Mouse (Mus musculus) neural tube, embryonic 11.5 days (tissue): Measurements from ENCODE around the gene Espn. TPM values are rescaled to one million over a fixed set of nuclear protein-coding genes. Genes with fewer than 3 reads are reported as not detected.
A peak's percentile ranks its signal among the peaks of the same experiment; 100 is the strongest.

Source experiments
- ATAC-seq: fragments of 200-750 bp; cut with Nextera tagmentation; 2 replicates; pipeline ENCODE4 v1.8.0; 2017; ENCODE audit warnings: moderate number of reproducible peaks, mild to moderate bottlenecking, moderate TSS enrichment, moderate library complexity; ENCODE audit not compliant: insufficient read depth, low FRiP score, low TSS enrichment
- DNase-seq: peaks from one replicate; pipeline ENCODE4 v3.0.0-alpha.2; 2015; ENCODE audit warnings: low spot score
- H3K27ac ChIP-seq: fragments of 300-500 bp; sonication (generic); 2 replicates; pipeline ENCODE4 v1.5.1; 2014; ENCODE audit warnings: low read depth, mild to moderate bottlenecking, low read length
- H3K27me3 ChIP-seq: fragments of 300-500 bp; sonication (generic); 2 replicates; pipeline ENCODE4 v1.6.1; 2014; ENCODE audit warnings: mild to moderate bottlenecking, low read length, mixed read lengths; ENCODE audit not compliant: control insufficient read depth, insufficient read depth
- H3K36me3 ChIP-seq: fragments of 300-500 bp; sonication (generic); 2 replicates; pipeline ENCODE4 v1.6.1; 2014; ENCODE audit warnings: mild to moderate bottlenecking, low read length, moderate library complexity, mixed read lengths; ENCODE audit not compliant: control insufficient read depth, insufficient read depth
- H3K4me1 ChIP-seq: fragments of 300-500 bp; sonication (generic); 2 replicates; pipeline ENCODE4 v1.6.1; 2014; ENCODE audit warnings: low read length, mixed read lengths; ENCODE audit not compliant: control insufficient read depth, insufficient read depth
- H3K4me2 ChIP-seq: fragments of 300-500 bp; sonication (generic); 2 replicates; pipeline ENCODE4 v1.6.1; 2014; ENCODE audit warnings: low read depth, mild to moderate bottlenecking, moderate library complexity
- H3K4me3 ChIP-seq: fragments of 300-500 bp; sonication (generic); 2 replicates; pipeline ENCODE4 v1.5.1; 2014; ENCODE audit warnings: low read depth, low read length
- H3K9ac ChIP-seq: fragments of 300-500 bp; sonication (generic); 2 replicates; pipeline ENCODE4 v1.6.1; 2014; ENCODE audit warnings: mild to moderate bottlenecking, low read length
- H3K9me3 ChIP-seq: fragments of 300-500 bp; sonication (generic); 2 replicates; pipeline ENCODE4 v1.6.1; 2016; ENCODE audit warnings: low read length; ENCODE audit not compliant: control insufficient read depth
- WGBS: fragments of 180-500 bp; shearing (Covaris S2); extraction: QIAGEN DNeasy Blood & Tissue Kit; methylation state at CpG from one replicate; pipeline ENCODE4 v1.1.7; 2014; 5-methylcytosine and 5-hydroxymethylcytosine counted together
- polyA plus RNA-seq: library from polyadenylated mRNA; unstranded; fragments of >200 nt; fragmentation: Nextera tagmentation; extraction: Ambion mirVana; gene quantifications from 2 replicates; pipeline ENCODE4 v1.2.1, GENCODE M21; 2014

Espn gene
- polyA plus RNA-seq, 1 experiment from 2014 or later = 0.48 TPM

DNA sequence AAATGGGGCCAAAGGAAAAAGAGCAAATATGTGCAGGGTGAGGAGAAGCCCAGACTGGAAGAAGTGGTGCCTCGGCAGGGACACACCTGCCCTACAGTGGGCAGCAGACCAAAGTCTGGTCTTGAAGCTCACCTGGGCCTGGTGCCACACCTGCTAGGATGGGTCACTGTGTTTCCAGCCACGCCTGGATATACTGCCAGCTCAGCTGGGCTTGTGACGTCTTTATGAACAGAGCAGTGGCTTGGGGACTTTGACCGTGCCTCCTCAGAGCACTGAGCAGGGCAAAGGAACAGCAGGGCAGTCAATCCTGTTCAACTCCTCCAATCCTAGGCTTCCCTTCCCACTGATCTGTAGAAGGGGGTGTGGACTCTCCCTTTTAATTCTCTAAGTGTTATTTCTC, 8.6 kb upstream of the Espn start:
- Histone ChIP-seq H3K9ac (no peak overlapping the region), H3K9me3 (no peaks in the 10 kb centered on the region), H3K27ac (no peak overlapping the region), H3K4me2 (no peak overlapping the region), H3K36me3 (no peaks in the 10 kb centered on the region), H3K27me3 (peaks cover 49% of the 10 kb centered on the region), H3K4me3 (no peak overlapping the region), H3K4me1 (peaks cover 9% of the 10 kb centered on the region; the same call in 1 of the 2 replicates)
- no peak for DNase-seq
- WGBS = 40% methylated on average over 4 of the region's 4 CpGs
- no peak for ATAC-seq

DNA sequence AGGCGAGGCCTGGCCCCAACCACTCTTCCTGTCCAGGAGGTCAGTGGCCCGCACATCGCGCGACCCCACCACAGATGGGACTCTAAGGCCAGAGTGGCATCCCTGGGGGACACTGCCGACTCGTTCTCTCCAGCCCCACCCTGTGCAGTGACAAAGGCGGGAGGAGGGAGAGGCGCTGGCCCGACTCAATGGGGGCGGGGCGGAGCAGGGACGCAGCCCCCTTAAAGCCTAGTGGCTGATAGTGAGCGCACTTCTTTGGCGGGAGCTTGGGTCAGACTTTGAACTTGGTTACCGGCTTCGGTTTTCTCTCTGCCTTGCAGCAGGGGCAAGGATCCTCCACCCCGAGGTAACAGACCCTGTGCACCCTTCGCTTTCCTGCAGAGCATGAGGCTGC, 7.1 kb upstream of the Espn start:
- Histone ChIP-seq H3K4me3 (0 out of 2 replicates have a peak overlapping the region, but pooled peaks have one; percentile 6), H3K36me3 (no peaks in the 10 kb centered on the region), H3K4me2 (0 out of 2 replicates have a peak overlapping the region, but pooled peaks have one; percentile 10), H3K9me3 (no peaks in the 10 kb centered on the region), H3K27ac (no peak overlapping the region), H3K9ac (no peak overlapping the region), H3K4me1 (peaks cover 9% of the 10 kb centered on the region; the same call in 1 of the 2 replicates), H3K27me3 (peaks cover 49% of the 10 kb centered on the region)
- 2% methylated on average over 19 of the region's 19 CpGs for WGBS
- DNase-seq = no peak
- no peak for ATAC-seq

DNA sequence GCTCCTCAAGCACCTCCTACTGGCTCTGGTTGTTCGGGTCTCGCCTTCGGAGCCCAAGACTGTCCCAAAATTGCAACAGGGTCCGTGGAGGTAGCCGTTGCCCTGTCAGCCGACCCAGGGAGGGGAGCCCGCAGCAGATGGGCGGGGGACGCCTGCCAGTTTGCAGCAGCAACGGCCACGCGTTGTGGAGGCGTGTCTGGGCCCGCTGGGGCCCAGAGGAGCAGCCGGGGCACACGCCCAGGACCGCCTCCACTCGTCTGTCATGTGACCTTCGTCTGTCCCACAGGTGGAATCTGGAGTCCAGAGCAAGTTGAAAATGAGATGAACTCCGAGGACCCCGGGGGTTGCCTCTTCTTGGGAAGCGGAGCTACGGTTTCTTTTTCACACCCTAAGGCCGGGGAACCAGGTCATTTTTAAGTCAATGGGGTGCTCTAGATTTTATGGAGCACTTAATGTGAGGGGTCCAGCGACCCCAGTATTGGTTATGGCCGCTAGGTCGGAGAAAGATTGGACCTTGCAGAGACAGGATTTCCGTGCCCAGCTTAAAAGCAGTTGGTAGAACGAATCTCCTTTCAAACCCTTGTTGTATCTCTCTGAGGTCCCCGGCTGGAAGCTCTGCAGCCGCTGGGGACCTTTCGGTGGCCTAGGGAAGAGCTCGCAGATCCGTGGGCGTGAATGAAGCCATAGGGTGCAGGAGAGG, 6.6 kb upstream of the Espn start, which contains the start of gene Hes2:
Gene Hes2 (plus strand): TSS at position 283 of the 700 bp plus-strand sequence.
- 2% methylated on average over 35 of the region's 35 CpGs for WGBS
- Histone ChIP-seq H3K36me3 (no peaks in the 10 kb centered on the region), H3K4me2 (0 out of 2 replicates have a peak within 1 kb of the TSS, but pooled peaks have one; percentile 12), H3K4me3 (0 out of 2 replicates have a peak within 1 kb of the TSS, but pooled peaks have one; percentile 6), H3K27ac (no peak within 1 kb of the TSS), H3K9me3 (no peaks in the 10 kb centered on the region), H3K4me1 (peaks cover 9% of the 10 kb centered on the region; the same call in 1 of the 2 replicates), H3K27me3 (peaks cover 53% of the 10 kb centered on the region), H3K9ac (no peak within 1 kb of the TSS)
- DNase-seq (peak; percentile 23), ATAC-seq (no peak)

DNA sequence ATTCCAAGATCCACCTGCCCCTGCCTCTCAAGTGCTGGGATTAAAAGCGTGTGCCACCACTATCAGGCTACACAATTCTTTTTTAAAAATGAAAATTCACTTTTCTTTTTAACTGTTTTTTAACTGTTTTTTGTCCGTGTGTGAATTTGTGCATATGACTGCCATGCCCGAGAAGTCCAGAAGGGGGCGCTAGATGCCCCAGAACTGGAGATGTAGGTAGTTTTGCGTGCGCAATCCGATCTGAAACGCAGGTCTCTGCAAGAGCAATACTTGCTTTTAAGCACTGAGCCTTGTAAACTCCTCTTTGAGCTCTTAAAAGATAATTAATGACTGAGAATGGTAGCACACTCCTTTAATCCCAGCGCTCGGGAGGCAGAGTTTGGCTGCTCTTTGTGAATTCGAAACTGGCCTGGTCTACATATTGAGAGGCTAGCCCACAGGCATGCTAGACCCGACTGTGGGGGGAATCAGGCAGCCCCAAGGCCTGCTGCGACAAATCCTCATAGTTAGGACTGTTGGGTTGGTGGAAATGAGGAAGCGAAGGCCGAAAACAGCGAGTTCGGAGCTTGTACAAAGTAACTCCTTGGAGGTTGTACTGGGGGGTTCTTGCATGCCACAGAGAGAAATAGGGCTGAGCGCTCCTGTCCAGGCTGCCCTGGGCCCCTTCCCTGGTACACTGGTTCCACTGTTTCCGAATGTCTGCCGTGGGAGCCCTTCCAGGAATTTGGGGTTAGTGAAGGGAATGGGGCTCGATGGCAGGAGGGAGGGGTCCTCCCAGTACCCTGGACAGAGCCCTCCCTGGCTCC, 5.8 kb upstream of the Espn start:
- no peak for ATAC-seq
- Histone ChIP-seq H3K9ac (no peak overlapping the region), H3K4me2 (0 out of 2 replicates have a peak overlapping the region, but pooled peaks have one; percentile 12), H3K27ac (no peak overlapping the region), H3K27me3 (peaks cover 60% of the 10 kb centered on the region), H3K4me3 (no peak overlapping the region), H3K4me1 (peaks cover 9% of the 10 kb centered on the region; the same call in 1 of the 2 replicates), H3K9me3 (no peaks in the 10 kb centered on the region), H3K36me3 (no peaks in the 10 kb centered on the region)
- DNase-seq = peak; percentile 62
- WGBS = 14% methylated on average over 21 of the region's 21 CpGs

DNA sequence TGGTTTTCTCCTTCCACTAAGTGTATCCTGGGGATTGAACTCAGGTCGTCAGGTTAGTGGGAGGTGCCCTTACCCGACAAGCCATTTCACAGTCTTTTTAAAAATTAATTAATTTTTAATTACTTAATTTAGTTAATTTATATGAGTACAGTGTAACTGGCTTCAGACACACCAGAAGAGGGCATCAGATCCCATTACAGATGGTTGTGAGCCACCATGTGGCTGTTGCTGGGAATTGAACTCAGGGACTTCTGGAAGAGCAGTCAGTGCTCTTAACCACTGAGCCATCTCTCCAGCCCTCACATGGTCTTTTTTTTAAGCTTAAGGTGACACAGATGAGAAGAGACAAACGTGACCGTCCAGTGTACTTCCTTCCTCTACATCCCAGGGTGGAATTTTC, 2.8 kb upstream of the Espn start:
- H3K27me3 ChIP-seq = peaks cover 69% of the 10 kb centered on the region
- DNase-seq = no peak
- H3K4me1 ChIP-seq = peaks cover 9% of the 10 kb centered on the region; the same call in 1 of the 2 replicates
- H3K4me3 ChIP-seq = no peak overlapping the region
- no peaks in the 10 kb centered on the region for H3K9me3 ChIP-seq
- WGBS = 67% methylated on average over 4 of the region's 4 CpGs
- ATAC-seq = no peak
- H3K27ac ChIP-seq = no peak overlapping the region
- no peaks in the 10 kb centered on the region for H3K36me3 ChIP-seq
- H3K4me2 ChIP-seq = no peak overlapping the region
- H3K9ac ChIP-seq = no peak overlapping the region

DNA sequence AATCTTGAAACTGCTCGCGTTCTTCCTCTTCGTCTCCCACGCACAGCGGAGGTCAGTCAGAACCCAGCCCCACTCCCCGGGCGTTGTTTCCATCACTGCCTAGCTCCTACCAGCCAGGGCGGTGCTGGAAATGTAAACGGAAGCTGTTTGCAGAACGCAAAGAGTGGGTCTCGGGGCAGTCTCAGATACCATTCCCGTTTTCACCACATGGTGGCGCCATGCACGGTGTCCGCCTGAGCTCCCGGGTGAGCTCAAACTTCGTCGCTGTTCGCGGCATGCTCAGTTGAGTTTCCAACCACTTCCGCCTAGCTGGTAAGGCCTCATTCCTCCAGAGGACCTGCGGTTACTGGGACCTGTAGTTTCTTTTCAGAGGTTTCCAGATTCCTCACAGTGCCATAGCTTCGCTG, 1.6 kb upstream of the Espn start:
- DNase-seq (peak; percentile 84), ATAC-seq (no peak)
- Histone ChIP-seq H3K9ac (no peak overlapping the region), H3K27me3 (peaks cover 57% of the 10 kb centered on the region), H3K36me3 (no peaks in the 10 kb centered on the region), H3K4me2 (peak overlapping the region; percentile 19; the same call in 1 of the 2 replicates), H3K4me3 (no peak overlapping the region), H3K9me3 (no peaks in the 10 kb centered on the region), H3K4me1 (0 out of 2 replicates have a peak, but pooled peaks cover 5% of the 10 kb centered on the region), H3K27ac (no peak overlapping the region)
- under 1% methylated on average over 23 of the region's 23 CpGs for WGBS

DNA sequence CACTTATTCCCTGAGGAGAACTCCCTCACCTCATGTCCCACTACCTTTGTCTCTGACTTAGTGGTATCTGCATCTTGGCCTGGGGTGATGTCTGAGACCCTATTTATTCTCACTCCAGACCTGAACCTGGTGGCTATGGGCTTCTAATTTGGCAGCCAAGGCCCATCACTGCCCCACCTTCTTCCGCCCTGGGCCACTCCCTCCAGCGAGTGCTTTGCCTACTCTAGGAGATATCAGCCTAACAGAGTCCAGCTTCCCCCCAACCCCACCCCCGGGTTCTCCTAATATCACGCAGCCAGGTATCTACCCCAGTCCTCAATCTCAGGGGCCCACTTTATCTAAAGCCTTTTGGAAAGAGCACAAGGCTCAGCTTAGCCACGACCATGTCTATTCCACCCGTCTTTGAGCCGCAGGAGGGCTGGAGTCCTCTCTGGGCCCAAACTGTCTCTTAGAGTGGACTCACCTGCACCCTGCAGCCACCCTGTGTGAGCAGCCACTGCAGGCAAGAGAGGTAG, 663 bp downstream of the Espn start:
- peaks cover 41% of the 10 kb centered on the region for H3K27me3 ChIP-seq
- H3K9ac ChIP-seq = peak overlapping the region; percentile 5; the same call in 1 of the 2 replicates
- no peaks in the 10 kb centered on the region for H3K36me3 ChIP-seq
- WGBS = 21% methylated on average over 7 of the region's 7 CpGs
- H3K4me1 ChIP-seq = no peaks in the 10 kb centered on the region
- H3K4me2 ChIP-seq = peak overlapping the region; percentile 49
- no peak overlapping the region for H3K27ac ChIP-seq
- no peak for DNase-seq
- ATAC-seq = no peak
- H3K4me3 ChIP-seq = peak overlapping the region; percentile 31
- no peaks in the 10 kb centered on the region for H3K9me3 ChIP-seq

DNA sequence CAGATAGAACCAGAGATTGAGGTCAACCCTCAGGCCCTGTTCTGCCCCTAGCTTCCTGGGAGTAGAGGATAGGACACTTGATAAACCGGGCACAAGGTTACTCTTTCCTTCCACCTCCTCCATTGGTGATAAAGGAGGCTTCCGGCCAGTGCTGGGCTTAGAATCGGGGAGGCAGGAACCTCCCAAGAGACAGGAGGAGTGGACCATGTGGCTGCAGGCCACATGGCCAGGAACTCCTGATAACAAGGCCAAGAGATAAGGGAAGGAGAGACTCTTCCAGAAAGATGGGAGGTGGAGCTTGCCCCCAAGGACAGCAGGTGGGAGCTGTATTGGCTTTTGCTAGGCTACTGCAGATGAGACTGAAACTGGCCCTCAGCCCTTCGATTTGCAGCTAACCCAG, 1.6 kb downstream of the Espn start:
- Histone ChIP-seq H3K9ac (no peak overlapping the region), H3K4me2 (no peak overlapping the region), H3K27me3 (peaks cover 42% of the 10 kb centered on the region), H3K9me3 (no peaks in the 10 kb centered on the region), H3K27ac (no peak overlapping the region), H3K4me3 (no peak overlapping the region), H3K36me3 (no peaks in the 10 kb centered on the region), H3K4me1 (no peaks in the 10 kb centered on the region)
- DNase-seq = no peak
- 73% methylated on average over 4 of the region's 4 CpGs for WGBS
- no peak for ATAC-seq
